Comparison of ENCODE assay signal across 16 mouse cellular contexts in the genomic region with DNA sequence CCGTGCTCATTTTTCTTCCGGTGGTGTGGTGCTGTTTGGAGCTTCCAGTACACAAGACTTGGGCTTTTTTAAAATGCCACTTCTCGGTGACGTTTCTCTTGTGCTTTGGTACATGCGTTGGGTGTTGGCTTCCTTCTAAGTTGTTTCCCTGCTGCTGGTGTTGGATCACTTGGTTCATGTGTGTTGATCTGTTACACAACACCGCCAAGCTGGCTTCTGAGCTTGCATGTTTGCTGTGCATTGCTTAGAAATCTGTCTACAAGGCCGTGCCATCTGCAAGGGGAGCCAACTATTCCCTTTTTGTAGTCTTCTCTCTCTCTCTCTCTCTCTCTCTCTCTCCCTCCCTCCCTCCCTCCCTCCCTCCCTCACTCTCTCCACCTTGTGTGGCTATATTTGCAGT.
"Had no signal": no experiment of that assay in that cellular context is flagged by ENCODE, and none has a peak within 500 bp of the region (broad histone marks: within the 10 kb centered on the region; RNA-seq: fewer than 3 reads in every experiment).

No protein-coding gene starts in this region.

- H3K36me3 ChIP-seq: midbrain, embryonic 10.5 days; neural tube, embryonic 12.5 days had no signal

- H3K4me2 ChIP-seq: lung, embryonic 14.5 days; neural tube, embryonic 12.5 days had no signal

- ATAC-seq: midbrain, embryonic 16.5 days had no signal

- H3K27me3 ChIP-seq: neural tube, embryonic 12.5 days had no signal

- H3K9me3 ChIP-seq: neural tube, embryonic 12.5 days had no signal

- H3K9ac ChIP-seq: lung, embryonic 14.5 days; neural tube, embryonic 12.5 days had no signal

- H3K4me1 ChIP-seq: neural tube, embryonic 12.5 days had no signal

- H3K4me3 ChIP-seq: midbrain, embryonic 10.5 days; neural tube, embryonic 12.5 days had no signal

- DNase-seq: lung, adult 18-20 months; lung, embryonic 14.5 days; lung, postnatal 10 days; lung, postnatal 4 days; midbrain, embryonic 14.5 days; retina, postnatal 1 day; right cerebral cortex, adult 18-20 months; right cerebral cortex, postnatal 25 days; right cerebral cortex, postnatal 4 days; spleen, adult 18-20 months; thymus, adult 18-20 months; thymus, postnatal 14 days; thymus, postnatal 36 days had no signal

- H3K27ac ChIP-seq: neural tube, embryonic 12.5 days had no signal
